Mouse (Mus musculus) testis, adult 2 months (tissue): ENCODE measurements around the gene Ccndbp1.

ENCODE experiments used
- CTCF ChIP-seq: fragments of 200-500 bp; IDR thresholded peaks from 2 replicates; pipeline ENCODE4 v1.5.1; 2012; ENCODE audit warnings: low read depth, mild to moderate bottlenecking, inconsistent platforms, low read length, moderate library complexity; ENCODE audit not compliant: control insufficient read depth, insufficient read depth, insufficient replicate concordance
- POLR2A ChIP-seq: fragments of 200-500 bp; IDR thresholded peaks from 2 replicates; pipeline ENCODE4 v1.6.1; 2012; ENCODE audit warnings: low read depth, mild to moderate bottlenecking, inconsistent platforms, low read length, moderate library complexity; ENCODE audit not compliant: control insufficient read depth

- no peak for TF ChIP-seq CTCF
- no peak for TF ChIP-seq POLR2A
Measured at GRCm38 (mm10) chr2:120970045-120970539, 38.1 kb upstream of the Ccndbp1 start.
